Mouse (Mus musculus) E14TG2a.4 (cell line): Measurements from ENCODE around the gene Olfr382.
"Not testable (repeated sequence)": the region's sequence is repeated elsewhere in the genome, so short reads cannot be mapped to it uniquely, and the experiment has no call there.

ENCODE experiments used
- H3K27me3 ChIP-seq: 2 replicates; pipeline ENCODE4 v1.6.1; 2014; ENCODE audit warnings: low read length, control low read depth; ENCODE audit not compliant: insufficient read depth
- H3K36me3 ChIP-seq: 2 replicates; pipeline ENCODE4 v1.6.1; 2014; ENCODE audit warnings: low read length, control low read depth; ENCODE audit not compliant: insufficient read depth
- H3K4me1 ChIP-seq: replicated peaks from 2 replicates; pipeline ENCODE4 v1.6.1; 2014; ENCODE audit warnings: low read depth, low read length, control low read depth
- H3K4me3 ChIP-seq: replicated peaks from 2 replicates; pipeline ENCODE4 v1.5.1; 2014; ENCODE audit warnings: mild to moderate bottlenecking, low read length
- H3K9me3 ChIP-seq: 2 replicates; pipeline ENCODE4 v1.6.1; 2014; ENCODE audit warnings: low read length, control low read depth
- CTCF ChIP-seq: conservative IDR thresholded peaks from 2 replicates; pipeline ENCODE4 v1.5.1; 2014; ENCODE audit warnings: low read length
- NANOG ChIP-seq: IDR thresholded peaks from 2 replicates; pipeline ENCODE4 v1.6.1; 2014; ENCODE audit warnings: borderline replicate concordance, low read length, mixed read lengths
- POU5F1 ChIP-seq: IDR thresholded peaks from 2 replicates; pipeline ENCODE4 v1.6.1; 2014; ENCODE audit warnings: low read length, borderline replicate concordance

Gene Olfr382

GRCm38 (mm10) chr11:73517097-73517496, at the start of gene Olfr382:
Gene Olfr382 (minus strand): TSS chr11:73517197.
- Histone ChIP-seq H3K9me3 (no peaks in the 10 kb centered on the region), H3K27me3 (no peaks in the 10 kb centered on the region), H3K4me3 (no peak within 1 kb of the TSS), H3K4me1 (no peaks in the 10 kb centered on the region), H3K36me3 (no peaks in the 10 kb centered on the region)
- TF ChIP-seq POU5F1 (no peak), CTCF (no peak), NANOG (no peak)

GRCm38 (mm10) chr11:73528971-73529370, 12.0 kb upstream of the Olfr382 start:
- not testable (repeated sequence) for H3K4me3 ChIP-seq
- 0 out of 2 replicates have a peak, but pooled peaks have one; percentile 11 for TF ChIP-seq NANOG

GRCm38 (mm10) chr11:73491503-73491902, 25.5 kb downstream of the Olfr382 start, which contains the start of gene Olfr381:
Gene Olfr381 (minus strand): TSS chr11:73491603.
- TF ChIP-seq POU5F1 (no peak), CTCF (no peak), NANOG (no peak)
- H3K4me3 ChIP-seq, result no peak within 1 kb of the TSS
- H3K36me3 ChIP-seq, result no peaks in the 10 kb centered on the region
- H3K4me1 ChIP-seq, result no peaks in the 10 kb centered on the region
- no peaks in the 10 kb centered on the region for H3K27me3 ChIP-seq
- H3K9me3 ChIP-seq, result no peaks in the 10 kb centered on the region

More at GRCm38 (mm10) chr11:73528971-73529370, 12.0 kb upstream of the Olfr382 start:
- H3K9me3 ChIP-seq, result peaks cover 32% of the 10 kb centered on the region
- not testable (repeated sequence) for H3K27me3 ChIP-seq, H3K36me3 ChIP-seq, H3K4me1 ChIP-seq
